In the genomic region with DNA sequence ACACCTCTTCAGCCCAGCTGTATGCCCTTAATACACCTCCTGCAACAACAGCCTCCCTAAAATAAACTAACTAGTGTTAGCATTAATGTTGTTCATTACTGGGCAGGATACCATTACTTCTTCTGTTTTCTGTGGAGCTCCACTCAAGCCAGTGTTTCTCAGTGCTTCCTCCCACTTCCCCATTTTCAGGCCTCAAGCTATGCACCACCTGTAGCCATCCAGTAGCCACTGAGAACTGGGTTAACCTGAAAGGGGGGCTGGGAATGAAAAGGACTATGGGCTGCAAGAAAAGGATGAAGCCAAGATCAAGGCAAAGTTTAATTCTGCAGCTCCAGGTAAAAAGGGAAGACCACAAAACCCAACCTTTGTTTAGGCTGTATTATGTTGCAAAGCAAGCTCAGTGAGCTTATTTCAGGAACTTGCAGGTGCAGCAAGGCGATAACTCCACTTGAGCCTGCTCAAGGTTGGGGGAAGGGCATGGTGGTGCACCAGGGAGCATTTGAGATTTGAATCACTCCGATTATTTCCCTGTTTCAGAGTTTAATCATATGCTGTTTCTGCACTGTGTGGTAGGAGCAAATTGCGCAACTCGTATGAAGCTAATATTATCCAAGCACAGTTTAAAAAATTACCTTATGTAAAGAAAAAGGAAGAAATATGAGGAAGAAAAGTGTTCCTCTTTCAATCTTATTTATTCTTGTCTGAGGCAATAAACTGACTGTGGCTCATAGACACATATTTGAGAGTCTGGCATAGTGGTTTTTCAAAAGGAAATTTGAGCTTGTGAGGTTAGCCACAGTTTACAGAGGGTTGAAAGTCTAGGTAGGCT, we compare ENCODE assay signal across 11 mouse cellular contexts. TPM values are rescaled to one million over a fixed set of nuclear protein-coding genes. Genes with fewer than 3 reads are reported as not detected.
DNase-seq lines count a peak whose midpoint lies in the region; ATAC-seq and TF ChIP-seq lines count a peak whose summit lies in the region.
"Had no signal": no experiment of that assay in that cellular context is flagged by ENCODE, and none has a peak within 500 bp of the region (broad histone marks: within the 10 kb centered on the region; RNA-seq: fewer than 3 reads in every experiment).

No protein-coding gene starts in this region.

- H3K9me3 ChIP-seq in MEL (replicated peaks; ENCODE audit: insufficient read depth, low read length), result no peaks in the 10 kb centered on the region
- H3K9me3 ChIP-seq in embryonic facial prominence, embryonic 14.5 days (ENCODE audit: control insufficient read depth, low read length), result peaks cover 8% of the 10 kb centered on the region; the same call in 1 of the 2 replicates
- 0 out of 2 replicates have a peak, but pooled peaks cover 8% of the 10 kb centered on the region for H3K9me3 ChIP-seq in liver, embryonic 12.5 days (replicated peaks)
- peaks cover 10% of the 10 kb centered on the region; the same call in 1 of the 2 replicates for H3K9me3 ChIP-seq in forebrain, embryonic 13.5 days (replicated peaks)

- DNase-seq in MEL (ENCODE audit: low read depth, low spot score), result peak; percentile 86
- peak; percentile 73 for DNase-seq in embryonic facial prominence, embryonic 14.5 days (ENCODE audit: low spot score)
- peak; percentile 29 for DNase-seq in skeletal muscle tissue, adult 2 months (ENCODE audit: low read depth, low spot score)
- no peak for DNase-seq in cerebellum, postnatal 14 days
- DNase-seq in left cerebral cortex, postnatal 25 days (ENCODE audit: low spot score in 2 of 2), result no peak
- DNase-seq: gastrocnemius, postnatal 14 days; right cerebral cortex, postnatal 25 days had no signal

- H3K9ac ChIP-seq in MEL (ENCODE audit: control insufficient read depth, low read depth, low read length, poor library complexity, severe bottlenecking), result no peak overlapping the region
- H3K9ac ChIP-seq in embryonic facial prominence, embryonic 14.5 days (ENCODE audit: low read depth, low read length), result no peak overlapping the region
- H3K9ac ChIP-seq in liver, embryonic 12.5 days, result no peak overlapping the region
- no peak overlapping the region for H3K9ac ChIP-seq in forebrain, embryonic 13.5 days

- TF ChIP-seq RAD21 in MEL (IDR thresholded peaks at IDR 0.05; ENCODE audit: low read depth, low read length), result no peak

- peaks cover 0 to 6% of the 10 kb centered on the region in 2 experiments; a peak in 2 of 4 replicates for H3K36me3 ChIP-seq in MEL (ENCODE audit: control insufficient read depth in 1 of 2, insufficient read depth in 2 of 2, low read length in 2 of 2)
- H3K36me3 ChIP-seq in embryonic facial prominence, embryonic 14.5 days (ENCODE audit: control insufficient read depth, insufficient read depth, low read length), result no peaks in the 10 kb centered on the region
- H3K36me3 ChIP-seq in liver, embryonic 12.5 days, result no peaks in the 10 kb centered on the region
- H3K36me3 ChIP-seq in forebrain, embryonic 13.5 days (ENCODE audit: poor library complexity, severe bottlenecking), result no peaks in the 10 kb centered on the region

- no peak for TF ChIP-seq POLR2A in MEL (IDR thresholded peaks at IDR 0.05; ENCODE audit: control insufficient read depth in 1 of 2, insufficient read depth in 1 of 2, low read depth in 1 of 2, low read length in 2 of 2, poor library complexity in 1 of 2)

- 51% methylated on average over 4 of the region's 4 CpGs for WGBS in embryonic facial prominence, embryonic 14.5 days
- 27% methylated on average over 4 of the region's 4 CpGs for WGBS in liver, embryonic 12.5 days (ENCODE audit: insufficient replicate concordance)
- WGBS in forebrain, embryonic 13.5 days, result 66% methylated on average over 4 of the region's 4 CpGs

- H3K27ac ChIP-seq in MEL (ENCODE audit: control insufficient read depth, low read depth, low read length), result peak overlapping the region; percentile 27; the same call in 1 of the 2 replicates
- H3K27ac ChIP-seq in embryonic facial prominence, embryonic 14.5 days (replicated peaks; ENCODE audit: low read depth, low read length), result no peak overlapping the region
- no peak overlapping the region for H3K27ac ChIP-seq in liver, embryonic 12.5 days
- no peak overlapping the region for H3K27ac ChIP-seq in forebrain, embryonic 13.5 days

- ATAC-seq in embryonic facial prominence, embryonic 14.5 days (ENCODE audit: low read depth), result peak; percentile 94
- ATAC-seq in liver, embryonic 12.5 days, result peak; percentile 68
- no peak for ATAC-seq in inflammation-experienced regulatory T-cells, adult 6 months
- ATAC-seq in forebrain, embryonic 13.5 days, result no peak

- TF ChIP-seq CTCF in MEL (IDR thresholded peaks at IDR 0.05 in 2 of 3, conservative IDR thresholded peaks at IDR 0.05 in 1 of 3; ENCODE audit: control insufficient read depth in 1 of 3, insufficient read depth in 1 of 3, low read depth in 2 of 3, low read length in 3 of 3, poor library complexity in 1 of 3, severe bottlenecking in 1 of 3), result no peak

- TF ChIP-seq EP300 in MEL (IDR thresholded peaks at IDR 0.05; ENCODE audit: low read depth in 1 of 2, low read length in 2 of 2), result peak; percentile 81 to 85

- H3K27me3 ChIP-seq in MEL (ENCODE audit: control insufficient read depth in 1 of 2, insufficient read depth in 2 of 2, low read length in 2 of 2), result no peaks in the 10 kb centered on the region; a peak in 1 of 4 replicates
- no peaks in the 10 kb centered on the region for H3K27me3 ChIP-seq in embryonic facial prominence, embryonic 14.5 days (replicated peaks; ENCODE audit: control insufficient read depth, insufficient read depth, low read length)
- no peaks in the 10 kb centered on the region for H3K27me3 ChIP-seq in liver, embryonic 12.5 days (replicated peaks)
- no peaks in the 10 kb centered on the region for H3K27me3 ChIP-seq in forebrain, embryonic 13.5 days

- no peak overlapping the region for H3K4me2 ChIP-seq in embryonic facial prominence, embryonic 14.5 days (ENCODE audit: low read depth, low read length)
- H3K4me2 ChIP-seq in liver, embryonic 12.5 days, result no peak overlapping the region
- no peak overlapping the region for H3K4me2 ChIP-seq in forebrain, embryonic 13.5 days

- no peaks in the 10 kb centered on the region for H3K79me2 ChIP-seq in MEL (ENCODE audit: control insufficient read depth, insufficient read depth, low read length, poor library complexity)

- no peak overlapping the region for H3K4me3 ChIP-seq in MEL (ENCODE audit: control insufficient read depth in 1 of 2, insufficient read depth in 1 of 2, low read depth in 2 of 2, low read length in 2 of 2)
- H3K4me3 ChIP-seq in embryonic facial prominence, embryonic 14.5 days (ENCODE audit: low read depth, low read length), result no peak overlapping the region
- H3K4me3 ChIP-seq in liver, embryonic 12.5 days, result no peak overlapping the region
- no peak overlapping the region for H3K4me3 ChIP-seq in forebrain, embryonic 13.5 days

- intact Hi-C loops in left cerebral cortex, postnatal 25 days (cut with DNase I), result no loop called here

- peaks cover 3 to 6% of the 10 kb centered on the region in 2 experiments for H3K4me1 ChIP-seq in MEL (ENCODE audit: control insufficient read depth in 1 of 2, insufficient read depth in 2 of 2, low read length in 2 of 2)
- H3K4me1 ChIP-seq in embryonic facial prominence, embryonic 14.5 days (ENCODE audit: control insufficient read depth, insufficient read depth, low read length), result no peaks in the 10 kb centered on the region
- no peaks in the 10 kb centered on the region for H3K4me1 ChIP-seq in liver, embryonic 12.5 days
- no peaks in the 10 kb centered on the region for H3K4me1 ChIP-seq in forebrain, embryonic 13.5 days

RNA-seq across cellular contexts. Expression of gene Clec12a, which starts 7.2 kb away (rescaled TPM):
- not detected in 2 replicates for total RNA-seq in MEL (2012; rRNA removed)
- polyA plus RNA-seq in MEL (2012; ENCODE audit: insufficient read depth in 1 of 2, insufficient read length in 2 of 2, low read depth in 1 of 2, low replicate concordance in 2 of 2, missing spikeins in 1 of 2), result not detected
- polyA plus RNA-seq in embryonic facial prominence, embryonic 14.5 days (2014; fragmentation: Nextera tagmentation; extraction: Ambion mirVana), result 1.9 and 3.0 TPM in 2 replicates
- polyA plus RNA-seq in liver, embryonic 12.5 days (2016; fragmentation: Nextera tagmentation; extraction: Ambion mirVana), result 2.7 and 3.3 TPM in 2 replicates
- 1 to 10 TPM in 1 of 3 experiments, not detected in 2; 2.0 TPM for polyA plus RNA-seq in inflammation-experienced regulatory T-cells, adult 6 months (2017; shearing (Covaris generic))
- 0.06 and 0.13 TPM in 2 replicates for polyA plus RNA-seq in forebrain, embryonic 13.5 days (2015; fragmentation: Nextera tagmentation; extraction: Ambion mirVana)
- total RNA-seq in left cerebral cortex, postnatal 25 days (2021), result under 1 TPM in 1 of 2 experiments, not detected in 1; 0.28 TPM

RNA-seq across cellular contexts. Expression of gene 4922502D21Rik, which starts 18.1 kb away (rescaled TPM):
- total RNA-seq in MEL (2012; rRNA removed), result not detected in 2 replicates
- polyA plus RNA-seq in MEL (2012; ENCODE audit: insufficient read depth in 1 of 2, insufficient read length in 2 of 2, low read depth in 1 of 2, low replicate concordance in 2 of 2, missing spikeins in 1 of 2), result not detected
- polyA plus RNA-seq in embryonic facial prominence, embryonic 14.5 days (2014; fragmentation: Nextera tagmentation; extraction: Ambion mirVana), result 0.17 TPM in 1 of 2 replicates, not detected in the other
- not detected in 2 replicates for polyA plus RNA-seq in liver, embryonic 12.5 days (2016; fragmentation: Nextera tagmentation; extraction: Ambion mirVana)
- polyA plus RNA-seq in inflammation-experienced regulatory T-cells, adult 6 months (2017; shearing (Covaris generic)), result not detected
- polyA plus RNA-seq in forebrain, embryonic 13.5 days (2015; fragmentation: Nextera tagmentation; extraction: Ambion mirVana), result not detected in 2 replicates
- total RNA-seq in left cerebral cortex, postnatal 25 days (2021), result not detected
- total RNA-seq: gastrocnemius, postnatal 14 days had no signal
- polyA plus RNA-seq: limb, embryonic 14.5 days had no signal

RNA-seq across cellular contexts. Expression of gene Clec12b, which starts 35.9 kb away (rescaled TPM):
- total RNA-seq in MEL (2012; rRNA removed), result not detected in 2 replicates
- polyA plus RNA-seq in MEL (2012; ENCODE audit: insufficient read depth in 1 of 2, insufficient read length in 2 of 2, low read depth in 1 of 2, low replicate concordance in 2 of 2, missing spikeins in 1 of 2), result not detected
- polyA plus RNA-seq in embryonic facial prominence, embryonic 14.5 days (2014; fragmentation: Nextera tagmentation; extraction: Ambion mirVana), result 0.21 TPM in 1 of 2 replicates, not detected in the other
- polyA plus RNA-seq in liver, embryonic 12.5 days (2016; fragmentation: Nextera tagmentation; extraction: Ambion mirVana), result not detected in 2 replicates
- polyA plus RNA-seq in inflammation-experienced regulatory T-cells, adult 6 months (2017; shearing (Covaris generic)), result not detected
- 0.12 TPM in 1 of 2 replicates, not detected in the other for polyA plus RNA-seq in forebrain, embryonic 13.5 days (2015; fragmentation: Nextera tagmentation; extraction: Ambion mirVana)
- total RNA-seq in left cerebral cortex, postnatal 25 days (2021), result not detected
- total RNA-seq: gastrocnemius, postnatal 14 days had no signal

RNA-seq across cellular contexts. Expression of gene Clec1b, which starts 47.4 kb away (rescaled TPM):
- total RNA-seq in MEL (2012; rRNA removed), result not detected in 2 replicates
- polyA plus RNA-seq in MEL (2012; ENCODE audit: insufficient read depth in 1 of 2, insufficient read length in 2 of 2, low read depth in 1 of 2, low replicate concordance in 2 of 2, missing spikeins in 1 of 2), result not detected
- polyA plus RNA-seq in embryonic facial prominence, embryonic 14.5 days (2014; fragmentation: Nextera tagmentation; extraction: Ambion mirVana), result 1.6 and 2.2 TPM in 2 replicates
- polyA plus RNA-seq in liver, embryonic 12.5 days (2016; fragmentation: Nextera tagmentation; extraction: Ambion mirVana), result 31.9 and 32.7 TPM in 2 replicates
- under 1 TPM in 1 of 3 experiments, not detected in 2; 0.26 TPM for polyA plus RNA-seq in inflammation-experienced regulatory T-cells, adult 6 months (2017; shearing (Covaris generic))
- polyA plus RNA-seq in forebrain, embryonic 13.5 days (2015; fragmentation: Nextera tagmentation; extraction: Ambion mirVana), result 3.6 and 4.8 TPM in 2 replicates
- total RNA-seq in left cerebral cortex, postnatal 25 days (2021), result not detected

RNA-seq across cellular contexts. Expression of gene Clec9a, which starts 58.9 kb away (rescaled TPM):
- not detected in 2 replicates for total RNA-seq in MEL (2012; rRNA removed)
- not detected for polyA plus RNA-seq in MEL (2012; ENCODE audit: insufficient read depth in 1 of 2, insufficient read length in 2 of 2, low read depth in 1 of 2, low replicate concordance in 2 of 2, missing spikeins in 1 of 2)
- polyA plus RNA-seq in embryonic facial prominence, embryonic 14.5 days (2014; fragmentation: Nextera tagmentation; extraction: Ambion mirVana), result 0.17 and 0.24 TPM in 2 replicates
- 0.29 and 0.39 TPM in 2 replicates for polyA plus RNA-seq in liver, embryonic 12.5 days (2016; fragmentation: Nextera tagmentation; extraction: Ambion mirVana)
- not detected for polyA plus RNA-seq in inflammation-experienced regulatory T-cells, adult 6 months (2017; shearing (Covaris generic))
- polyA plus RNA-seq in forebrain, embryonic 13.5 days (2015; fragmentation: Nextera tagmentation; extraction: Ambion mirVana), result 0.05 and 0.15 TPM in 2 replicates
- total RNA-seq in left cerebral cortex, postnatal 25 days (2021), result not detected
- total RNA-seq: gastrocnemius, postnatal 14 days had no signal

Comparison
In these comparisons a context has a peak if more than half of its experiments do, and no peak if none do; other contexts are left out.
1. DNase-seq: peak in MEL (single experiment), embryonic facial prominence, embryonic 14.5 days (single experiment) and skeletal muscle tissue, adult 2 months (single experiment); none in cerebellum, postnatal 14 days (0 of 2) and left cerebral cortex, postnatal 25 days (0 of 2).
2. ATAC-seq: peak in embryonic facial prominence, embryonic 14.5 days (single experiment) and liver, embryonic 12.5 days (single experiment); none in inflammation-experienced regulatory T-cells, adult 6 months (single experiment) and forebrain, embryonic 13.5 days (single experiment).